In the genomic region with DNA sequence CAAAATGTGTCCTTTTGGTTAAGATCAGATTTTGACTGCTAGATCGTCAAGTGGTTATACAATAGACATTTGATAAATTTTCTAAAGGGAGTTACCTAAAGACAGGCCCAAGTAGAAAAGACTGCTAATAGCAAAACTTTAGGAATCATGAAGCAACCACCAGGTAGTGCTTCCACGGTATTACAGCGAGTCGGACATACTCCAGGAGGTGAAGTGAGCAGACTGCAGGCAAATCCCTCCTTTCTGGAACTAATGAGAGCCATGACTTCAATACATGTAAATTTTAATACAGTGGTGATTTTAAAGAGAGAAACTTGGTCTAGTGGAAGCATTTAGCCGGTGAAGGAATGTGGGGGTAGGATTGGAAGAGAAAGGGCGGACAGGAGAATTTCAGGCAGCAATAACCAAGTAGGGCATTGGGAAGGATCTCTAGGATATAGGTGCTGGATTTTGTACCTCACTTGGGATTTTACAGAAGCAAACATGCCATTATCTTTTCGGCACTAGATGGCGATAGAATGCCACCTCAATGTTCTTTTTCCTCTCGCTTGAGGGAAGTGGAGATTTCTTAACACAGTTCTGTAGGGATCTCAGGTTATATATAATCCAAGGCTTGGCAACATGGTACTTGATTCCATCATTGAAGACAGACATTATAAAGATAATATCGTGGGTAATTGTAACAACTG, we compare ENCODE assay signal across 8 mouse cellular contexts. TPM values are rescaled to one million over a fixed set of nuclear protein-coding genes. Genes with fewer than 3 reads are reported as not detected.
DNase-seq lines count a peak whose midpoint lies in the region; ATAC-seq and TF ChIP-seq lines count a peak whose summit lies in the region.

No protein-coding gene starts in this region.

- H3ac ChIP-seq in C2C12 (ENCODE audit: control insufficient read depth, insufficient read length, low read depth), result no peak overlapping the region

- peaks cover 7% of the 10 kb centered on the region for H3K79me3 ChIP-seq in C2C12 (ENCODE audit: low read depth)

- peak; percentile 90 for DNase-seq in adipocyte (ENCODE audit: low spot score)
- DNase-seq in embryo, embryonic 11 days, result peak; percentile 81
- peak; percentile 88 for DNase-seq in limb, embryonic 14.5 days (ENCODE audit: low spot score)

- H3K27me3 ChIP-seq in C2C12 (ENCODE audit: control insufficient read depth, insufficient read depth, insufficient read length), result no peaks in the 10 kb centered on the region
- H3K27me3 ChIP-seq in heart, embryonic 11.5 days (ENCODE audit: control insufficient read depth, insufficient read depth, low read length), result no peaks in the 10 kb centered on the region
- H3K27me3 ChIP-seq in kidney, embryonic 15.5 days, result peaks cover 5% of the 10 kb centered on the region; the same call in 1 of the 2 replicates
- H3K27me3 ChIP-seq in limb, embryonic 14.5 days (ENCODE audit: control insufficient read depth, insufficient read depth, low read length), result no peaks in the 10 kb centered on the region
- H3K27me3 ChIP-seq in midbrain, embryonic 16.5 days (ENCODE audit: control insufficient read depth, insufficient read depth, low read depth, low read length), result no peaks in the 10 kb centered on the region
- no peaks in the 10 kb centered on the region for H3K27me3 ChIP-seq in stomach, embryonic 14.5 days (ENCODE audit: control insufficient read depth, insufficient read depth, low read length)

- H3K79me2 ChIP-seq in C2C12 (ENCODE audit: control insufficient read depth, insufficient read depth), result peaks cover 42% of the 10 kb centered on the region

- peak; percentile 35; the same call in 1 of the 2 replicates for ATAC-seq in heart, embryonic 11.5 days (replicated peaks; ENCODE audit: insufficient number of reproducible peaks, low FRiP score, low TSS enrichment)
- peak; percentile 75 for ATAC-seq in kidney, embryonic 15.5 days (replicated peaks; ENCODE audit: low FRiP score)
- ATAC-seq in limb, embryonic 14.5 days (ENCODE audit: low FRiP score, low read depth), result peak; percentile 66
- peak; percentile 73 for ATAC-seq in midbrain, embryonic 16.5 days
- ATAC-seq in stomach, embryonic 14.5 days (ENCODE audit: insufficient number of reproducible peaks, insufficient read depth, low FRiP score, low read depth), result peak; percentile 42; the same call in 1 of the 2 replicates

- H3K9me3 ChIP-seq in heart, embryonic 11.5 days (replicated peaks; ENCODE audit: control insufficient read depth, low read length), result no peaks in the 10 kb centered on the region
- no peaks in the 10 kb centered on the region for H3K9me3 ChIP-seq in kidney, embryonic 15.5 days (replicated peaks)
- no peaks in the 10 kb centered on the region for H3K9me3 ChIP-seq in limb, embryonic 14.5 days (ENCODE audit: control insufficient read depth, low read length)
- H3K9me3 ChIP-seq in midbrain, embryonic 16.5 days (replicated peaks; ENCODE audit: control insufficient read depth, low read length, poor library complexity, severe bottlenecking), result no peaks in the 10 kb centered on the region
- no peaks in the 10 kb centered on the region for H3K9me3 ChIP-seq in stomach, embryonic 14.5 days (ENCODE audit: control insufficient read depth, low read depth, low read length)

- H3K36me3 ChIP-seq in C2C12 (ENCODE audit: control insufficient read depth, insufficient read depth), result peaks cover 9% of the 10 kb centered on the region
- H3K36me3 ChIP-seq in heart, embryonic 11.5 days (ENCODE audit: control insufficient read depth, insufficient read depth, low read length), result no peaks in the 10 kb centered on the region
- H3K36me3 ChIP-seq in kidney, embryonic 15.5 days, result no peaks in the 10 kb centered on the region
- no peaks in the 10 kb centered on the region; the same call in 1 of the 2 replicates for H3K36me3 ChIP-seq in limb, embryonic 14.5 days (ENCODE audit: control insufficient read depth, insufficient read depth, low read length)
- H3K36me3 ChIP-seq in midbrain, embryonic 16.5 days (ENCODE audit: control insufficient read depth, insufficient read depth, low read length), result no peaks in the 10 kb centered on the region
- H3K36me3 ChIP-seq in stomach, embryonic 14.5 days (ENCODE audit: control insufficient read depth, insufficient read depth, low read length), result no peaks in the 10 kb centered on the region

- H3K4me2 ChIP-seq in heart, embryonic 11.5 days, result peak overlapping the region; percentile 69
- H3K4me2 ChIP-seq in kidney, embryonic 15.5 days, result peak overlapping the region; percentile 74
- peak overlapping the region; percentile 58 for H3K4me2 ChIP-seq in limb, embryonic 14.5 days (replicated peaks; ENCODE audit: low read depth, low read length, severe bottlenecking)
- peak overlapping the region; percentile 72 for H3K4me2 ChIP-seq in midbrain, embryonic 16.5 days (ENCODE audit: low read length)
- peak overlapping the region; percentile 76 for H3K4me2 ChIP-seq in stomach, embryonic 14.5 days (replicated peaks; ENCODE audit: low read depth, low read length)

- WGBS in heart, embryonic 11.5 days (ENCODE audit: insufficient replicate concordance), result 2% methylated on average over 10 of the region's 10 CpGs
- WGBS in kidney, embryonic 15.5 days, result under 1% methylated on average over 10 of the region's 10 CpGs
- 2% methylated on average over 10 of the region's 10 CpGs for WGBS in limb, embryonic 14.5 days
- under 1% methylated on average over 10 of the region's 10 CpGs for WGBS in midbrain, embryonic 16.5 days
- WGBS in stomach, embryonic 14.5 days, result 2% methylated on average over 10 of the region's 10 CpGs

- TF ChIP-seq CTCF in C2C12 (IDR thresholded peaks at IDR 0.05; ENCODE audit: control insufficient read depth, insufficient read depth, insufficient read length), result peak; percentile 38

- TF ChIP-seq POLR2A in limb, embryonic 14.5 days (IDR thresholded peaks at IDR 0.05; ENCODE audit: borderline replicate concordance, extremely low read depth, insufficient read depth, insufficient read length), result no peak

- H3K27ac ChIP-seq in heart, embryonic 11.5 days (ENCODE audit: low read depth, low read length), result peak overlapping the region; percentile 16; the same call in 1 of the 2 replicates
- peak overlapping the region; percentile 65 for H3K27ac ChIP-seq in kidney, embryonic 15.5 days
- H3K27ac ChIP-seq in limb, embryonic 14.5 days (replicated peaks; ENCODE audit: low read depth, low read length), result peak overlapping the region; percentile 62; the same call in 1 of the 2 replicates
- H3K27ac ChIP-seq in midbrain, embryonic 16.5 days (ENCODE audit: low read length), result peak overlapping the region; percentile 69
- peak overlapping the region; percentile 36; the same call in 1 of the 2 replicates for H3K27ac ChIP-seq in stomach, embryonic 14.5 days (ENCODE audit: low read length)

- peaks cover 5% of the 10 kb centered on the region; the same call in 1 of the 2 replicates for H3K4me1 ChIP-seq in heart, embryonic 11.5 days (ENCODE audit: control insufficient read depth, insufficient read depth, low read length)
- H3K4me1 ChIP-seq in kidney, embryonic 15.5 days, result peaks cover 11% of the 10 kb centered on the region
- peaks cover 6% of the 10 kb centered on the region; the same call in 1 of the 2 replicates for H3K4me1 ChIP-seq in limb, embryonic 14.5 days (ENCODE audit: control insufficient read depth, insufficient read depth, low read length)
- H3K4me1 ChIP-seq in midbrain, embryonic 16.5 days (ENCODE audit: control insufficient read depth, insufficient read depth, low read length), result peaks cover 15% of the 10 kb centered on the region
- peaks cover 5% of the 10 kb centered on the region; the same call in 1 of the 2 replicates for H3K4me1 ChIP-seq in stomach, embryonic 14.5 days (ENCODE audit: control insufficient read depth, insufficient read depth, low read length)

- peak overlapping the region; percentile 70 for H3K4me3 ChIP-seq in C2C12 (ENCODE audit: insufficient read depth, poor library complexity, severe bottlenecking)
- peak overlapping the region; percentile 95 for H3K4me3 ChIP-seq in heart, embryonic 11.5 days (ENCODE audit: low read depth, low read length)
- peak overlapping the region; percentile 89 for H3K4me3 ChIP-seq in kidney, embryonic 15.5 days (replicated peaks)
- H3K4me3 ChIP-seq in limb, embryonic 14.5 days (replicated peaks; ENCODE audit: low read length), result peak overlapping the region; percentile 79
- peak overlapping the region; percentile 90 for H3K4me3 ChIP-seq in midbrain, embryonic 16.5 days (ENCODE audit: low read depth, low read length)
- peak overlapping the region; percentile 94 for H3K4me3 ChIP-seq in stomach, embryonic 14.5 days (ENCODE audit: low read depth, low read length)

- H3K9ac ChIP-seq in heart, embryonic 11.5 days (ENCODE audit: low read depth, low read length), result peak overlapping the region; percentile 87
- peak overlapping the region; percentile 76 for H3K9ac ChIP-seq in kidney, embryonic 15.5 days
- H3K9ac ChIP-seq in limb, embryonic 14.5 days (ENCODE audit: low read depth, low read length, severe bottlenecking), result peak overlapping the region; percentile 78
- peak overlapping the region; percentile 94 for H3K9ac ChIP-seq in midbrain, embryonic 16.5 days (ENCODE audit: low read depth, low read length)
- H3K9ac ChIP-seq in stomach, embryonic 14.5 days (replicated peaks; ENCODE audit: low read depth, low read length), result no peak overlapping the region

RNA-seq across cellular contexts. Expression of gene Apmap, which starts 0.6 kb away (rescaled TPM):
- polyA plus RNA-seq in C2C12 (2012; fragmentation: generic; extraction: Trizol), result 25.6 TPM
- polyA plus RNA-seq in heart, embryonic 11.5 days (2014; fragmentation: Nextera tagmentation; extraction: Ambion mirVana), result 31.1 and 35.2 TPM in 2 replicates
- 46.0 and 47.6 TPM in 2 replicates for polyA plus RNA-seq in kidney, embryonic 15.5 days (2015; fragmentation: Nextera tagmentation; extraction: Ambion mirVana)
- polyA plus RNA-seq in limb, embryonic 14.5 days (2012; rRNA removed), result 39.2 and 39.5 TPM in 2 replicates
- 30.9 and 31.6 TPM in 2 replicates for polyA plus RNA-seq in limb, embryonic 14.5 days (2014; fragmentation: Nextera tagmentation; extraction: Ambion mirVana)
- 37.3 and 38.3 TPM in 2 replicates for polyA plus RNA-seq in midbrain, embryonic 16.5 days (2015; fragmentation: Nextera tagmentation; extraction: Ambion mirVana)
- 37.5 and 40.2 TPM in 2 replicates for polyA plus RNA-seq in stomach, embryonic 14.5 days (2014; fragmentation: Nextera tagmentation; extraction: Ambion mirVana)

RNA-seq across cellular contexts. Expression of gene Cst7, which starts 38.8 kb away (rescaled TPM):
- polyA plus RNA-seq in C2C12 (2012; fragmentation: generic; extraction: Trizol), result not detected
- polyA plus RNA-seq in heart, embryonic 11.5 days (2014; fragmentation: Nextera tagmentation; extraction: Ambion mirVana), result 0.38 and 0.59 TPM in 2 replicates
- 0.21 and 0.28 TPM in 2 replicates for polyA plus RNA-seq in kidney, embryonic 15.5 days (2015; fragmentation: Nextera tagmentation; extraction: Ambion mirVana)
- polyA plus RNA-seq in limb, embryonic 14.5 days (2012; rRNA removed), result 1.6 and 1.9 TPM in 2 replicates
- polyA plus RNA-seq in limb, embryonic 14.5 days (2014; fragmentation: Nextera tagmentation; extraction: Ambion mirVana), result 2.4 and 3.8 TPM in 2 replicates
- 0.44 TPM in 1 of 2 replicates, not detected in the other for polyA plus RNA-seq in midbrain, embryonic 16.5 days (2015; fragmentation: Nextera tagmentation; extraction: Ambion mirVana)
- 0.26 and 0.53 TPM in 2 replicates for polyA plus RNA-seq in stomach, embryonic 14.5 days (2014; fragmentation: Nextera tagmentation; extraction: Ambion mirVana)

RNA-seq across cellular contexts. Expression of gene Acss1, which starts 59.3 kb away (rescaled TPM):
- polyA plus RNA-seq in C2C12 (2012; fragmentation: generic; extraction: Trizol), result not detected
- 14.8 and 16.8 TPM in 2 replicates for polyA plus RNA-seq in heart, embryonic 11.5 days (2014; fragmentation: Nextera tagmentation; extraction: Ambion mirVana)
- polyA plus RNA-seq in kidney, embryonic 15.5 days (2015; fragmentation: Nextera tagmentation; extraction: Ambion mirVana), result 9.5 and 9.9 TPM in 2 replicates
- polyA plus RNA-seq in limb, embryonic 14.5 days (2012; rRNA removed), result 5.5 and 7.4 TPM in 2 replicates
- polyA plus RNA-seq in limb, embryonic 14.5 days (2014; fragmentation: Nextera tagmentation; extraction: Ambion mirVana), result 4.0 and 5.6 TPM in 2 replicates
- 15.6 and 20.5 TPM in 2 replicates for polyA plus RNA-seq in midbrain, embryonic 16.5 days (2015; fragmentation: Nextera tagmentation; extraction: Ambion mirVana)
- polyA plus RNA-seq in stomach, embryonic 14.5 days (2014; fragmentation: Nextera tagmentation; extraction: Ambion mirVana), result 28.7 and 29.1 TPM in 2 replicates

Comparison
In these comparisons a context has a peak if more than half of its experiments do, and no peak if none do; other contexts are left out.
1. Peak in every context shown above with its lines: DNase-seq, ATAC-seq, H3K4me3 ChIP-seq and H3K27ac ChIP-seq.
2. H3K27ac ChIP-seq: peak in every context shown above with its lines; median percentile 69 in midbrain, embryonic 16.5 days; 65 in kidney, embryonic 15.5 days; 62 in limb, embryonic 14.5 days; 36 in stomach, embryonic 14.5 days; 16 in heart, embryonic 11.5 days.